Mouse (Mus musculus): ENCODE results near the gene Magi2. TPM values are rescaled to one million over a fixed set of nuclear protein-coding genes. Genes with fewer than 3 reads are reported as not detected.
A peak's percentile ranks its signal among the peaks of the same experiment; 100 is the strongest.

Magi2 gene
- polyA plus RNA-seq, 1 experiment from 2014 or later, result 37.7 TPM

DNA sequence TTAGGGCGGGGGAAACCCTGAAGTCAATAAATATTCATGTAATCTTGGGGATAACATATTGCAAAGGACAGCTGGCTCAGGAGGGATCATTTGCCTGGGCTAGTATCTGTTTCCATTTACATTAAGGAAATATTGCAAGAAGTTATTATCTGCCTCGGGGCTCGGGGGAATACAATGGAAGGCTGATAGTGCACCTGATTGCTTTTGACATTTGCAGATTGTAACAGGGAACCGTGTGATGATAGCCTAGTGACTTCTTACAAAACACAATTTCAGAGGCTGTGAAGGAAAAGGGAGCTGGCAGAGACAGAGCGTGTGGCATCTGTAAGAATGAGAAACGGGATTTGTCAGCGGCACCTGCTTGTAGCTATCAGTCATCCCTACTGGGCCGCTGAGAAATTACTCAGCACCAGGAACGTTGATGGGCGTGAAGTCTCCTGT lies 1356.2 kb downstream of the Magi2 start:
- Histone ChIP-seq H3K9ac (replicated peaks; ENCODE audit: low read depth, low read length) (no peak overlapping the region), H3K4me2 (ENCODE audit: low read length) (peak overlapping the region; percentile 8; the same call in 1 of the 2 replicates), H3K9me3 (ENCODE audit: control insufficient read depth, low read length) (no peaks in the 10 kb centered on the region), H3K27ac (ENCODE audit: low read length) (peak overlapping the region; percentile 45), H3K27me3 (replicated peaks; ENCODE audit: control insufficient read depth, insufficient read depth, low read length) (no peaks in the 10 kb centered on the region), H3K36me3 (ENCODE audit: control insufficient read depth, insufficient read depth) (no peaks in the 10 kb centered on the region; the same call in 1 of the 2 replicates), H3K4me3 (replicated peaks; ENCODE audit: low read length) (no peak overlapping the region), H3K4me1 (replicated peaks; ENCODE audit: control insufficient read depth, insufficient read depth, low read length) (peaks cover 13% of the 10 kb centered on the region; the same call in 1 of the 2 replicates)
- peak; percentile 76 for ATAC-seq
- 43% methylated on average over 10 of the region's 10 CpGs for WGBS

GRCm38 (mm10) chr5:20583639-20584038 lies 1356.8 kb downstream of the Magi2 start:
- H3K27ac ChIP-seq (ENCODE audit: low read length), result no peak overlapping the region
- no peaks in the 10 kb centered on the region for H3K27me3 ChIP-seq (replicated peaks; ENCODE audit: control insufficient read depth, insufficient read depth, low read length)
- no peak overlapping the region for H3K4me2 ChIP-seq (ENCODE audit: low read length)
- no peak overlapping the region for H3K9ac ChIP-seq (replicated peaks; ENCODE audit: low read depth, low read length)
- ATAC-seq, result 0 out of 2 replicates have a peak, but pooled peaks have one; percentile 27
- no peak overlapping the region for H3K4me3 ChIP-seq (replicated peaks; ENCODE audit: low read length)
- 65% methylated on average over 3 of the region's 3 CpGs for WGBS
- H3K36me3 ChIP-seq (ENCODE audit: control insufficient read depth, insufficient read depth), result no peaks in the 10 kb centered on the region; the same call in 1 of the 2 replicates
- H3K4me1 ChIP-seq (replicated peaks; ENCODE audit: control insufficient read depth, insufficient read depth, low read length), result peaks cover 13% of the 10 kb centered on the region; the same call in 1 of the 2 replicates
- H3K9me3 ChIP-seq (ENCODE audit: control insufficient read depth, low read length), result no peaks in the 10 kb centered on the region

DNA sequence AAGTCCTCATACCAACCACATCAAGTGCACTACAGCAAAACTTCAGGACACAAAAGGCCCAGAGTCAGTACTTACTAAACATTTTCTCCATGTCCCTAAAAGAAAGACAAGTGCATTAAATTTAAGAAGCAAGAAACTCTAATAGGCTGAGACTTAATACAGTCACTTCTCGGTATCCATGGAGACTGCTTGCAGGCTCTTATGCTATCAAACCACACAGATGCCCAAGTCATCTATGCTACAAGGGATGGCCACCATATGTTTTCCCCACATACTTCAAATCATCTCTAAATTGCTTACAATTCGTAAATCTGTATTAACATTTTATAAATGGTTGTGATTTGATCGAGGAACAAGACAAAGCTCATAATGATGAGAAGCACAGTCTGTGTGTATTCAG lies 1357.9 kb downstream of the Magi2 start:
- no peak overlapping the region for H3K27ac ChIP-seq (ENCODE audit: low read length)
- H3K9me3 ChIP-seq (ENCODE audit: control insufficient read depth, low read length), result no peaks in the 10 kb centered on the region
- peak; percentile 70 for ATAC-seq
- no peaks in the 10 kb centered on the region for H3K36me3 ChIP-seq (ENCODE audit: control insufficient read depth, insufficient read depth)
- 63% methylated on average over 3 of the region's 3 CpGs for WGBS
- H3K9ac ChIP-seq (replicated peaks; ENCODE audit: low read depth, low read length), result no peak overlapping the region
- H3K4me3 ChIP-seq (replicated peaks; ENCODE audit: low read length), result no peak overlapping the region
- H3K4me2 ChIP-seq (ENCODE audit: low read length), result no peak overlapping the region
- H3K4me1 ChIP-seq (replicated peaks; ENCODE audit: control insufficient read depth, insufficient read depth, low read length), result peaks cover 13% of the 10 kb centered on the region; the same call in 1 of the 2 replicates
- no peaks in the 10 kb centered on the region for H3K27me3 ChIP-seq (replicated peaks; ENCODE audit: control insufficient read depth, insufficient read depth, low read length)

GRCm38 (mm10) chr5:20589731-20590130 lies 1362.9 kb downstream of the Magi2 start:
- Histone ChIP-seq H3K4me1 (replicated peaks; ENCODE audit: control insufficient read depth, insufficient read depth, low read length) (0 out of 2 replicates have a peak, but pooled peaks cover 3% of the 10 kb centered on the region), H3K4me2 (ENCODE audit: low read length) (no peak overlapping the region), H3K4me3 (replicated peaks; ENCODE audit: low read length) (no peak overlapping the region), H3K36me3 (ENCODE audit: control insufficient read depth, insufficient read depth) (no peaks in the 10 kb centered on the region), H3K9me3 (ENCODE audit: control insufficient read depth, low read length) (no peaks in the 10 kb centered on the region), H3K27me3 (replicated peaks; ENCODE audit: control insufficient read depth, insufficient read depth, low read length) (no peaks in the 10 kb centered on the region), H3K27ac (ENCODE audit: low read length) (no peak overlapping the region), H3K9ac (replicated peaks; ENCODE audit: low read depth, low read length) (no peak overlapping the region)
- 89% methylated on average over 3 of the region's 3 CpGs for WGBS
- ATAC-seq, result no peak

- no peaks in the 10 kb centered on the region for H3K4me1 ChIP-seq (replicated peaks; ENCODE audit: control insufficient read depth, insufficient read depth, low read length)
- H3K9ac ChIP-seq (replicated peaks; ENCODE audit: low read depth, low read length), result no peak overlapping the region
- H3K36me3 ChIP-seq (ENCODE audit: control insufficient read depth, insufficient read depth), result no peaks in the 10 kb centered on the region
- no peak overlapping the region for H3K4me3 ChIP-seq (replicated peaks; ENCODE audit: low read length)
- H3K27ac ChIP-seq (ENCODE audit: low read length), result no peak overlapping the region
- H3K27me3 ChIP-seq (replicated peaks; ENCODE audit: control insufficient read depth, insufficient read depth, low read length), result no peaks in the 10 kb centered on the region
- 87% methylated on average over 3 of the region's 3 CpGs for WGBS
- no peak for ATAC-seq
- H3K9me3 ChIP-seq (ENCODE audit: control insufficient read depth, low read length), result no peaks in the 10 kb centered on the region
- no peak overlapping the region for H3K4me2 ChIP-seq (ENCODE audit: low read length)
Measured at GRCm38 (mm10) chr5:20598196-20598595, 1371.4 kb downstream of the Magi2 start.

- H3K27ac ChIP-seq (ENCODE audit: low read length), result no peak overlapping the region
- no peak overlapping the region for H3K4me2 ChIP-seq (ENCODE audit: low read length)
- no peak for ATAC-seq
- no peak overlapping the region for H3K4me3 ChIP-seq (replicated peaks; ENCODE audit: low read length)
- H3K27me3 ChIP-seq (replicated peaks; ENCODE audit: control insufficient read depth, insufficient read depth, low read length), result no peaks in the 10 kb centered on the region
- H3K9me3 ChIP-seq (ENCODE audit: control insufficient read depth, low read length), result no peaks in the 10 kb centered on the region
- WGBS, result 24% methylated on average over 7 of the region's 7 CpGs
- H3K9ac ChIP-seq (replicated peaks; ENCODE audit: low read depth, low read length), result no peak overlapping the region
- no peaks in the 10 kb centered on the region for H3K36me3 ChIP-seq (ENCODE audit: control insufficient read depth, insufficient read depth)
- no peaks in the 10 kb centered on the region for H3K4me1 ChIP-seq (replicated peaks; ENCODE audit: control insufficient read depth, insufficient read depth, low read length)
Measured at GRCm38 (mm10) chr5:20603756-20604469, 1377.1 kb downstream of the Magi2 start.

DNA sequence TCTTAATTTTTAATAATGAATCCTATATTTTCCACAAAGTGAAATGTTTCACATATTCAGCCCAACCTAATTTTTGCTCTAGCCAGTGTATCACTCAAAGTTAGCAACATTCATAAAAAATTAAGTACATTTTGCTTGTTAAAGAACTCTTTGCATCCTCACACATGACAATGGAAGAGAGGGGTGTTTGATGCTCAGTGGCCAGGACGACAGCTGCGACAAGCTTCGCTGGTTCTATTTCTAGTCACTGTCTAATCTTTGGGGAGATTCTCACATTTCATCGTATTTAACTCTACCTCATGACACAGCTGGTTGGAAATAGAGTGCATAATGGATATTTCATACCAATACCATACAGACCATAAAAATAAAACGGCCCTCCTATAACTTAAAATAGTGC lies 1379.7 kb downstream of the Magi2 start:
- no peak overlapping the region for H3K4me3 ChIP-seq (replicated peaks; ENCODE audit: low read length)
- no peak overlapping the region for H3K27ac ChIP-seq (ENCODE audit: low read length)
- no peak overlapping the region for H3K4me2 ChIP-seq (ENCODE audit: low read length)
- H3K9me3 ChIP-seq (ENCODE audit: control insufficient read depth, low read length), result no peaks in the 10 kb centered on the region
- H3K36me3 ChIP-seq (ENCODE audit: control insufficient read depth, insufficient read depth), result peaks cover 14% of the 10 kb centered on the region
- ATAC-seq, result no peak
- no peaks in the 10 kb centered on the region for H3K4me1 ChIP-seq (replicated peaks; ENCODE audit: control insufficient read depth, insufficient read depth, low read length)
- WGBS, result 85% methylated on average over 5 of the region's 5 CpGs
- no peaks in the 10 kb centered on the region for H3K27me3 ChIP-seq (replicated peaks; ENCODE audit: control insufficient read depth, insufficient read depth, low read length)
- no peak overlapping the region for H3K9ac ChIP-seq (replicated peaks; ENCODE audit: low read depth, low read length)

DNA sequence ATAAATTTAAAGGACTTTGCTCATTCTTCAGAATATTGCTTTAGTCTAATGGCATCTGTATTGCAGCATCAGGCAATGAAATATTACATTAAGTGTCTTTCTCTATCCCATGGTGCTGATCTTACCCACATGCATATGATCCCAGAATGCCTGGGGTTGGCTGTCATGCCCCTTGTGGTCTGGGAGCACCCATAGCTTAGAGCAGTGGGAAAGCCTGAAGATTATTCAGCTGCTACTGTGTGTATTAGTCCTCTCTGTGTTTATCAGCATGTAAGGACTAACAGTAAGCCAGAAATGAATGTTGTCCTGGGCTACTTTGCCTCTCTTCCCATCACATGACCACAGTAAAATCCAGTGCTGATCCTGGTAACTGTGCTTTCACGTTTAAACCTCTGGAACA lies 1380.7 kb downstream of the Magi2 start:
- no peak overlapping the region for H3K9ac ChIP-seq (replicated peaks; ENCODE audit: low read depth, low read length)
- no peak for ATAC-seq
- no peak overlapping the region for H3K27ac ChIP-seq (ENCODE audit: low read length)
- no peaks in the 10 kb centered on the region for H3K9me3 ChIP-seq (ENCODE audit: control insufficient read depth, low read length)
- WGBS, result 75% methylated on average over 1 of the region's 1 CpGs
- peaks cover 20% of the 10 kb centered on the region for H3K36me3 ChIP-seq (ENCODE audit: control insufficient read depth, insufficient read depth)
- H3K27me3 ChIP-seq (replicated peaks; ENCODE audit: control insufficient read depth, insufficient read depth, low read length), result no peaks in the 10 kb centered on the region
- H3K4me1 ChIP-seq (replicated peaks; ENCODE audit: control insufficient read depth, insufficient read depth, low read length), result no peaks in the 10 kb centered on the region
- H3K4me3 ChIP-seq (replicated peaks; ENCODE audit: low read length), result no peak overlapping the region
- H3K4me2 ChIP-seq (ENCODE audit: low read length), result no peak overlapping the region

GRCm38 (mm10) chr5:20609206-20609935 lies 1382.5 kb downstream of the Magi2 start:
- no peak overlapping the region for H3K4me2 ChIP-seq (ENCODE audit: low read length)
- no peak overlapping the region for H3K9ac ChIP-seq (replicated peaks; ENCODE audit: low read depth, low read length)
- H3K4me1 ChIP-seq (replicated peaks; ENCODE audit: control insufficient read depth, insufficient read depth, low read length), result no peaks in the 10 kb centered on the region
- H3K27ac ChIP-seq (ENCODE audit: low read length), result no peak overlapping the region
- no peaks in the 10 kb centered on the region for H3K27me3 ChIP-seq (replicated peaks; ENCODE audit: control insufficient read depth, insufficient read depth, low read length)
- no peak overlapping the region for H3K4me3 ChIP-seq (replicated peaks; ENCODE audit: low read length)
- ATAC-seq, result no peak
- WGBS, result 86% methylated on average over 12 of the region's 12 CpGs
- H3K9me3 ChIP-seq (ENCODE audit: control insufficient read depth, low read length), result no peaks in the 10 kb centered on the region
- H3K36me3 ChIP-seq (ENCODE audit: control insufficient read depth, insufficient read depth), result peaks cover 20% of the 10 kb centered on the region
